Mouse (Mus musculus) embryo, embryonic 11 days (tissue): Measurements from ENCODE around the gene Glul.
"Not testable (repeated sequence)": the region's sequence is repeated elsewhere in the genome, so short reads cannot be mapped to it uniquely, and the experiment has no call there.

Source experiments
- DNase-seq: peaks from one replicate; pipeline ENCODE4 v3.0.0-alpha.2; 2015

The Glul gene

DNA sequence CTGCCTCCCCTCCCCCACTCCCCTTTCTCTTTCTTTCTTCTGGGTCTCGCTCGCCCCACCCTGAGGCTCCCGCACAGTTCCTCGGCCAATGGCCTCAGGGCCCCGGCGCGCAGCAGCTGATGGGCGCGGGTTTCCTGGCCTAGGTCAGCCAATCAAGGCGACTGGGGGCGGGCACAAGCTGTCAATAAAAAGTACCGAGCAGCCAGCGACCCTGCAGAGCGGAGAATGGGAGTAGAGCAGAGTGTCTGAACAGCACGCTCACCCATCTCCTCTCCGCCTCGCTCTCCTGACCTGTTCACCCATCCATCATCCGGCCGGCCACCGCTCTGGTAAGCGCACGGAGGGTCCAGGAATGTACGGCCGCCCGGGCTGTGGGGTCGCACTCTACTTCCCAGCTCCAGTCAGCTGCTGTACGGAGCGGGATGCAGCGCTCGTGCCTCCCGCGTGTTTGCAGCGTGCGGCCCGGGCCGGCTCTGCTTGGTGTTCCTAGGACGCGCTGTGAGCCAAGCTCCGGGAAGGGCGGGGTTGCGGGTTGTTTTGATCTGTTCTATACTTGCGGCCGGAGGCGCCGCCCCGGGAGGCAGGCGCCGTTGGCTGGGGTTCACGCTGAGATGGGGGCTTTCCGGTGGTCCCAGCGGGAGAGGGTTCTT is at the start of gene Glul, which contains the start of gene Teddm2:
TSS of gene Glul (plus strand) at position 214 of the 650 bp plus-strand sequence.
TSS of gene Teddm2 (minus strand) at position 498 of the 650 bp plus-strand sequence.
- DNase-seq, result peak; percentile 98

DNA sequence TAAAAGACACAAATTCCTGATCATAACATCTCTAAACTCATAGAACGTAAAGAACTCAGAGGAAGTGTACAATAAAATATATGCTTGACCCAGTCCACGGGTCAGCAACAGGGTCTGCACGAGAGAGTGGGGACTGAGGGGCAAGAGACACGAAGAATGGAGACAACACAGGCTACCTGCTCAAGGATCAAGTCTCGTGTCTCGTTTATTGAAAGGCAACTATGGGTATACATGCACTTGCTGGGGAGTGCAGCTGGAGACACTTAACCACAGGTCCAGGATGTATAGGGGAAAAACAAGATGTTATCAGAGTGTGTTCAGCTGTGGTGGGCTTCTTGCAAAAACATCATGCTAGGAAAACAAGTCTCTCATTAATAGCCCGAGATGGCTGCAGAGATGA is 47.0 kb upstream of the Glul start:
- not testable (repeated sequence) for DNase-seq

DNA sequence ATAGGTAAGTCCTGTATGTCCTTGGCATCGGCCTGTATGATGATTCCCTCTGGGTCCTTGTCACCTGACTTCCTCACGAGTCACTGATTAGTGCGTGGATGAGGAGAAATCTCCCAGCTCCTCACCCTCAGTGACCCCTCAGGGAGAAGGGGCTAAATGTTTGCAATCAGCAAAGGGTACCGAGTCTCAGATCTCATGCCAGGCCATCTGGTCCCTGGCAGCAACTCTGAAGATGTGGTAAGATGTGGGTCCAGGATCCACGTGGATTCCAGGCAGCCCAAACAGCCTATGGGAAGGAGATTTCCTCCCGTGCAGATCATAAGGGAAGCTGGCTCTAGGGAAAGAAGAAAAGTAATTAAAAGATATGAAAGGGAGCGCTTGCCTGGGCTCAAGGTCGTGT is 43.8 kb upstream of the Glul start:
- DNase-seq, result no peak

DNA sequence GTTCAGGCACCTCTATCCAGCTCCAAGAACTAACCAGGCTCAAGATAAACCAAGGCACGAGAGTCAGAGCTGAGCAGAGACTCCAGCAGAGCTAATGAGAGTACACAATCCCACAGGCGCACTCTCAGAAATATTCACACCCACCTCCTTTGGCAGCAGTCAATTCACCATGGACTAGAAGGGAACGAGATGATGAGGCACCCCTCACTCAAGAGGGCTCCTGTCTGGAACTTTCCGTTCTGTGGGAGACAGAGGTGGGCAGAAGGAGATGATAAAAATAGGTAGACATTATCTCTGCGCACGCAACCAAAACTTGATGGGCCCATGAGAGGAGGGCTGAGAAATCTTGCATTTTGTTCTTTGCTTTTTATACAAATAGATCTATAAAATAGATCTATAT is 25.7 kb upstream of the Glul start, which contains the start of gene Teddm1b:
TSS of gene Teddm1b (plus strand) at position 301 of the 400 bp plus-strand sequence.
- no peak for DNase-seq

DNA sequence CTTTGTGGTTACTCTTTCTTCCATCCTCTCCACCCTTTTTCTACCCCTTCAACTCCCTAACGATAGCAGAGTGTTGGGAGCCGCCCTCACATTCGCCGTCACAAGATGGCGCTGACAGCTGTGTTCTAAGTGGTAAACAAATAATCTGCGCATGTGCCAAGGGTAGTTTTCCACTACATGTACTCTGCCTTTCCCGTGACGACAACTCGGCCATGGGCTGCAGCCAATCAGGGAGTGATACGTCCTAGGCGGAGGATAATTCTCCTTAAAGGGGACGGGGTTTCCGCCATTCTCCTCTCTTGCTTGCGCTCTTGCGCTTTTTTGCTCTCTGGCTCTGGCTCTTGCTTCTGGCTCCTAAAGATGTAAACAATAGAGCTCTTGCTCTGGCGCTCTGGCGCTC is 19.4 kb upstream of the Glul start:
- DNase-seq, result not testable (repeated sequence)

DNA sequence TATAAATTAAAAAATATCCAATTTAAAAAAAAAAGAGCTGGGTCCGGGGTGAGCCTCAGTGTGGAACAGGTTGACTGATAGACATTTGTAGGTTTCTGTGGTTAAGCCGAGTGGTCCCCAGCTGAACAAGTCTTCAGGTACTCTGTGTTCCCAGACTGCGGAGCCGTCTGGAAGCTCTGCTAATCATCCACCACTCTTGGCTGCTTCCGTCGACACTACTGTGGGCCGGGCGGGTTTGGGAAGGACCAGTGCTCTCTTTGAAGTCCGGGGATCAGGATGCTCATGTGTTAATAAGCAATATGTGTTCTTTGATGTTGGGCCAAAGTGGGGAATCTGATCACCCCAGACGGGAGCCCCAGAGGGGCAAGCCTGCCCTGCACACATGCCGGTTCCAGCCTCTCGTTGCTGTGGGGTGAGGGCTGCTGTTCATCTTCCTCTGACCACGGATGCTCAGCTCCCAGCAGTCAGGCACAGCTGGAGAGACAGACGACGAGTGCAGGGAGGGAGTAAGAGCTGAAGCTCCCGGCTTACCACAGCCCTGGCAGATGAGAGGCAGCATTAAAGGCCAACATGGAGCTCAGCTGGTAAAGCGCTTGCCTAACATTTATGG is 13.6 kb upstream of the Glul start:
- DNase-seq, result peak; percentile 8

DNA sequence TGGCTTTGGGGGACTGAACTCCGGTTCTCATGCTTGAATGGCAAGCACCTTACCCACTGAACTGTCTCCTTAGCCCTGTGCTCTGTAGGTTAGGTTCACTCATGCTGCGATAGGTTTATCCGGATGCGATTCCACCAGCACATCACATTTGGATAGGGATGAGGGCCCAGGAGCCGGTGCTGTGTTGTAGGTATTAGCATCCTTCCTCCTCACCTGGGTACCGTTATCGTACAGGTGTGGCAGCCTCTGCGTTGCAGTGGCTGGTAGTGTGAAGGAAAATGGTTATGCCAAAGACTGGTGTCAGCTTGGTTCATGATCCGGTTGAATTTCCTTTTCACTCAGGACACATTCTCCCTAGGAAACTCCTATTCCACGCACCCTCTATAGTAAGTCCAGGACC is 9.6 kb upstream of the Glul start:
- DNase-seq, result no peak

DNA sequence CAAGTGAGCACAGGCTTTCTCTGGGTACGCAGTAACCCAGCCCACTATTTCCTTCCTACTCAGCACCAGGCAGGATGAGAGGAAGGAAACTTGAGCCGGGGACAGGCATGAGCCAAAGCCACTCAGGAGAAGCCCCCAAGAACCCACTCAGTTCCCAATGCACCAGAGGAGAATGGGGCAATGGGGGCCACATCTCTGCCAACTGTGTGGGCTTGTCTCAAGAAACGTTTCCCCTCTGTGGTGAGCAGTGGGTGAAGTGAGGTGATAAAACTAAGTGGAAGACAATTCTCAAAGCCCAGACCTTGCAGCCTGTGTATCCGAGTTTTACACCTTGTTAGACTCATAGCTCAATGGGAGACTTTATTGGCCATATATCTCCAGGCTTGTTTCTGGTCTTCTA is 8.3 kb upstream of the Glul start, which contains the start of gene Teddm1a:
TSS of gene Teddm1a (plus strand) at position 301 of the 400 bp plus-strand sequence.
- DNase-seq, result no peak

DNA sequence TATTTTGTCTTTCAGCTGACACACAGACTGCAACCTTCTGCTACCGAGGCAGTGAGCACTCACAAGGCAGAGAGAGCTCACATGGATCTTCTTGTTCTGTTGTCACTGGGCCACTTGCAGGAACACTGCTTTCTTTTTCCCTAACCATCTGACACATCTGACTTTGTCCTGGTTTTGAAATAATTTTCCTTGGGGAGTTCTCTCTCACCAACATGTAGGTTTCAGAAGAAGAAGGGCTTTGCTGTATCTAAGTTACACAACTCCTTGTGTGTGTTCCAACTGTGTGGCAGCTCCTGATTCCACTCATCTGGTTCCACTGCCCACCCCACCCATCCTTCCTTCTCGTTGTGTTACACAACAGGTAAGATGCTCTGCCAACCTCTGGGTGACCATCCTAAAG is 6.0 kb upstream of the Glul start:
- no peak for DNase-seq

DNA sequence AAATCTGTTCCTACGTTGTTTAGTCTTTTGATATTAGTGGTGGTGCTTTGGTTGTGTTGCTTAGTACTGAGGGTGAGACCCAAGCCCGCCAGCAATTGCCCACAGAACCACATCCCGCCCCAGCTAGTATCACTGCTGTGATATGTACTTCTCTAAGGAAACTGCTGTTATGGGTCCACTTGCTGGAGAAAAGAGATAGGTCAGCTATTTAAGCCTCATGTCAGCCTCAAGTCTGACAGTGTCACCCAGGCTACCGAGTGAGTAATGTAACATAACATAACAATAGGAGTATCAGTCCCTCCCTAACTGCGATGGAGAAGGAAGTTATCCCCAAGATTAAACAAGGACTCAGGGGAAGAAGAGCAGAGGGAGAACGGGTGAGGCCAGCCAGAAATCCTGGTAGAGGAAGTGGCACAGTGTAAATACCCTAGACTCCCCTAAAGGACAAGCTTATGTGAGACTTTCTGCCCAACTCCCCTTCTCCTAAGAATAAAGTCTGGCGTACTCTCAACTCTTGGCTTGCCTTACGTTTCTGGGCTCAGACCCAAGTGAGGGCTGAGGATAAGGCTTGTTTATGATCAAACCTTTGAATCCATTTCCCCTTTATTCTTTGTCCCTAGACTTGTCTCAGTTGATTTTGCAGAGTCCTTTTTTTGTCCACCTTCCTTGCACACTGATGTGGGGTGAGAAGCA is 5.4 kb upstream of the Glul start:
- no peak for DNase-seq

DNA sequence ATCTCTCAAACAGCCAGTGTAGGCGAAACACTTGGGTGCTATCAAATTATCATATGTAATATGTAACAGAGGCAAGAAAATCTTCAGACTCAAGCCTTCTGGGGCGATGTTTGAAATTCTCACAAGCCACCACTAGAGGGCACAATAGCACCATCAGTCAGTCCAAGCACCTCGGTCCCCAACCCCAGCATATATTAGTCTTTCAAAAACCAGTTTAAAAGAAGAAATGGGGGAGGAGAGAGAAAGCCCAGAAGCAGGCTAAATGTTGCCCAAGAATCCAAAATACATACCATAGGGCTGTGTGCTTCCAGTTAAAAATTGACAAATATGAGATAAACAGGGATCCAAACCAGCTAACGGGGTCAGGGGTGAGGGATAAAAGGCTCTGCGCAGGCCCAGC is 4.8 kb upstream of the Glul start:
- peak; percentile 81 for DNase-seq

DNA sequence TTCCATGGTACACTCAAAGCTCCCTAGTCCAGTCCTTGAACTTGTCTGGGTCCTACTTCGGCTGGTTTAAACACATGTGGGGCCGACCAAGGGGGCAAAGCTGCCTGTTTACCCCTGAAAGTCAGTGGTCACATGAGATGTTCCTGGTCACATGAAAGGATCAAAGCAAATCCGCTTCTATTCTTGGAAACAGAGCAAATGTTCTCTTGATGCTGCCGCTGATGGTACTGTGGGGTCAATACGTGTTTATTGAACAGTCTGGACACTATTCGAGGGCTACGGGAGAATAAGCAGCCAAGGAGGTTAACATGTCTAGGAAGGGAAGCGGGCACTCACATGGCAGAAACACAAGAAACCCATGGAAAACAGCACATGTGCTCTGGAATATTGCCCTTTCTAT is 2.5 kb upstream of the Glul start:
- DNase-seq, result no peak

DNA sequence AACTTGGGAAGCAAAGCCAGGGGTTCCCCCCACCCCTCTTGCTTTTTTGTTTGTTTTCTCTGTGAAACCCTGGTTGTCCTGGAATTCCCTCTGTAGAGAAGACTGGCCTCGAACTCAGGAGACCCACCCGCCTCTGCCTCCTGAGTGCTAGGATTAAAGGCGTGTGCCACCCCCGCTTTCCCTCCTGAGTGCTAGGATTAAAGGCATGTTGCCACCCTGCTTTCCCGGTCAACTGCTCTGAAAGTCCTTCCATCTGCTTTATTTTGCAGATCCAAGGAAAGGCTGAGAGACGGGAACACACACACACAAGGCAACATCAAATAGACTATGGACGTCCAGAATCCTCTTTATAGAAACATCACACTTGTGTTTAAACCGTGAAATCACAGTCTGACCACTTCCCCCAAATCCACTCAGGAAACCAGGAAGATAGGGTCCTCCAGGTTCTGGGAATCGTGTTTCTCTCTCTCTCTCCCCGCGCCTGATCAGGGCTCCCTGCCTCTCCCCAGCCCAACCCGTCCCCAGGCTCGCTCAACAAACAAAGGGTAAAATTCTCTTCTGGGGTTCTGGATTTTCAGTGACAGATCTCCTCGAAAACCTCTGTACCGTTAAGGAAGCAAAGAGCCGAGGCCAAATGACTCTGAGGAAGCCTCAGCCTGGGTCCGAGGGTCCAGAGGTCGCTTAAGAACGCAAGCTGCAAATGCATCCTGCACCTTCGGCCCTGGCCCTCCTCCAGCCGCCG is 584 bp upstream of the Glul start:
- DNase-seq, result no peak

DNA sequence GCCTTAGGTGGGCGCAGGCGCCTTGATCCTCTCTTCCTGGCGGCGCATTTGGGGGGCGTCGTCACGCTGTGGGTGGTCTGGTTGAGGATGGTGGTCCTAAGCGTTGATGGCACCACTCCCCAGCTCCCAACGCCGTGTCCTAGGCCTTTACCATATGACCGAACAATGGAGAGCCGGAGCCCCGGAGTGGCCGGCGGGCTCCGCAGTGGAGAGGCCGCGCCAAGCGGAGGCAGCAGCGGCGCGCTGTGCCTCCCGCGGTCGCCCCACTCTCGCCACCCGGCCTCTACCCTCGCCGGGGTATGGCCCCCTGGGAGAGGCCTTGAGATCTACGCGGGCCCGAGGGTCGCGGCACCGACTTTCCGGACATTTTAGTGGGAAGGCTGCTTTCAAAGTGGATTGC is 637 bp downstream of the Glul start:
- no peak for DNase-seq

DNA sequence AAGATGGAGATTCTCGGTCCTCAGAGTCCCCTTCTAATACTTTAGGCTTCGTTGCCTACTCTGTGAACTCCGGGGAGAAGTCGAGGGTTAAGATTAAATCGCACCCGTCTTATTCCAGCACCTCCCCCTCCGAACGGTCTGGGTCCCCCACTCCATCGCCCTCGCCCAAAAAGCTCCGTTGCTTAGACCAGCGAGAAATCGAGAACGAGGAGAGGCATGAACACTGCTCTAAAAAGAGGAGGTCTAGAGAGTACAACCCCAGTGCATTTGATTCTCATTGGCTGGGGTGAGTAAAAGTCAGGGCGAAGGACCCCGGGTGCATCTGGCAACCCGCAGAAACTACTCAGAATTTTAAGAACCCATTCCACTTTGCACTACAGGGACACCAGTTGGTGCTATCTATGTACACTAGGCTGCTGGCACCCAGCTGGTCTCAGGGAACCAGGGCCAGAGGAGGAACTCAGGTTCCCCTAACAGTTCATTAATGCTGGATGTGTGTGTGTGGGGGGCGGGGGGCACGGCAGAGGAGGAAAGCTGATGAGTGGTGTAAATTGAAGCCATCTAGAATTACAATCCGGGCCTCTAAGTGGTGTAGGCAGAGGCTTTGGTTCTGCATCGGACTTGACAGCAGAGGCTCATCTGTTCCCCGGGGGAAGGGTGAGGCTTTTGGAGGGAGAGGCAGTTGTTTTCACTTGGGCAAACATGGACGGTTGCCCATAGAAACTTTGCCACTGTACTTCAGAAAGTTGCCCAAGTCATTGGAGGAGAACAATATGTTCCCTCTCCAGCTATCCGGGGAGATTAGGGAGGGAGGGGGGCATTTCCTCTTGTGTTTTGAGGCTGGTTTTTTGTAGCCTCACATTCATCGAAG is 1.4 kb downstream of the Glul start:
- peak; percentile 59 for DNase-seq

DNA sequence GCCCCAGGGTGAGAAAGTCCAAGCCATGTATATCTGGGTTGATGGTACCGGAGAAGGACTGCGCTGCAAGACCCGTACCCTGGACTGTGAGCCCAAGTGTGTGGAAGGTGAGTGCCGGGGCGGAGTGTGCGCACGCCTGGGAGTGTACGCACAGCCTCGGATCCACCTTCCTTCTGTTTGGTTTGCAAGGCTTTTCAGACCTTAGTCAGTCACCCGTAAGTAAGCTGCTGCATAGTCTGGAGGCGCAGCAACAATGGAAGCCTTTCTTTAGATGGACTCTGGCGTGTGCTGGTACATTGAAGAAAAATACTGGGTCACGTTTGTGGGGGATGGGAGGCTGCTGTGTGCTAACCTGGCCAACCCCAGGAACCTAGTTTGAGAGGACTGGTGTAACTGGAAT is 3.3 kb downstream of the Glul start:
- peak; percentile 54 for DNase-seq

DNA sequence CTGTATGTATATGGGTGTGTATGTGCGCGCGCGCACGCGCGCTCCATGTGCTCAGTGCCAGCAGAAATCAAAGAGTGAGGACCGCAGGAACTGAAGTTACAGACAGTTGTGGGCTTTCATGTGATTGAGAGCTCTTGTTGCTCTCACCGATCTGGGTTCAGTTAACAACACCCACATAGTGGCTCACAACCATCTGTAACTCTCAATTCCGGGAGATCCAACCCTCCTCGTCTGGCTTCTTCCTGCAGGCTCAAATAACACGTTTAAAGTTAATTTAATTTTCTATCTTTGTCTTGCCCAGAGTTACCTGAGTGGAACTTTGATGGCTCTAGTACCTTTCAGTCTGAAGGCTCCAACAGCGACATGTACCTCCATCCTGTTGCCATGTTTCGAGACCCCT is 4.5 kb downstream of the Glul start:
- DNase-seq, result no peak

DNA sequence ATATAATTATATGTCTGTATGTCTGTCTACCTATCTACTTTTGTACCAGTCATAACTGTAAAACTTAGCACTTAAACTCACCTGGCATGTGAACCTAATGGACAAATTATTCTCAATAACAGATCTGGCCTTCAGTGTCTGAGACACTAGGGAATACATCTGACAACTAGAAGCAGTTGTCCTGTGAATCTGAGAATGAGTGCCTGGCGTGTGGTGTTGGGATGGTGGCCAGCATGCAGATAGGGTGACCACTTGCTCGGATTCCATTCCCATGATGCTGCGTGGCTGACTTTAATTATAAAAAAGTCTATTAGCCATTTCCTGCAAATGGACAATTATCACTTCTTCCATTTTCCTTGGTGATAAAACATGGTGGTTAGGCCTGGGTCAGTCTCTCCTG is 6.1 kb downstream of the Glul start:
- no peak for DNase-seq

DNA sequence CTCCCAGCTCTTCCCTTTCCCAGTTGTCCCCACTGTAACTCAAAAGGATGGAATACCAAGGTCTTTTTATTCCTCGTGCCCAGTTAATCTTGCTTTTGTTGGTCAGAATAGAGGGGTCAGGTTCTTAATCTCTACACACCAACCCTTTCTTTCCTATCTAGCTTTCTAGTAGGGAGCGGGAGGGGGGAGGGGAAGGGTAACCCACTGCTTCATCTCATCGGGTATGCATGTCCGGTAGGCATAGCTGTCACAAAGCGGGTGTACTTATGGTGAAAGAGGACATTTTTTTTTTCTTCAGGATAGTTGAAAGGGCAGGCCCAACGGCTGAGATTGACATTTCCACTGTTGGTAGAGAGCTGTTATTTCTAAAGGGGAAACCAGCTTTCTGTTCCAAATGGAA is 8.5 kb downstream of the Glul start:
- no peak for DNase-seq

DNA sequence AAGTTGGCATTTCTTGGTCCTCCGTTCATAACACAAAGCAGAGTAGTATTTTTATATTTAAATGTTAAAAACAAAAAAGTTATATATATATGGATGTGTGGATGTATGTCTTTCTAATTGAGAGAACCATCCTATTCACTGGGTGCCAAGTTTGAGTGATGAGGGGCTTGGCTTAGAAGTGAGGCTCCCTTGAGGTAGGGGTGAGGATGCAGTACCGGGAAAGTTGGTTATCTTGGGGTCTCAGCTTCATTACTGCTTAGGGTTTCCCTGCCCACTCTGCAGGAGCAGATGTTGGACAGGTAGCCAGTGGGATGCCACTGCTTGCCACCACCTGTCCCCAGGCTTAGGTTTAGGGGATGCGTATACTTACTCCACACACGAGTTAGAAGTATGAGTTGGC is 9.0 kb downstream of the Glul start:
- no peak for DNase-seq

DNA sequence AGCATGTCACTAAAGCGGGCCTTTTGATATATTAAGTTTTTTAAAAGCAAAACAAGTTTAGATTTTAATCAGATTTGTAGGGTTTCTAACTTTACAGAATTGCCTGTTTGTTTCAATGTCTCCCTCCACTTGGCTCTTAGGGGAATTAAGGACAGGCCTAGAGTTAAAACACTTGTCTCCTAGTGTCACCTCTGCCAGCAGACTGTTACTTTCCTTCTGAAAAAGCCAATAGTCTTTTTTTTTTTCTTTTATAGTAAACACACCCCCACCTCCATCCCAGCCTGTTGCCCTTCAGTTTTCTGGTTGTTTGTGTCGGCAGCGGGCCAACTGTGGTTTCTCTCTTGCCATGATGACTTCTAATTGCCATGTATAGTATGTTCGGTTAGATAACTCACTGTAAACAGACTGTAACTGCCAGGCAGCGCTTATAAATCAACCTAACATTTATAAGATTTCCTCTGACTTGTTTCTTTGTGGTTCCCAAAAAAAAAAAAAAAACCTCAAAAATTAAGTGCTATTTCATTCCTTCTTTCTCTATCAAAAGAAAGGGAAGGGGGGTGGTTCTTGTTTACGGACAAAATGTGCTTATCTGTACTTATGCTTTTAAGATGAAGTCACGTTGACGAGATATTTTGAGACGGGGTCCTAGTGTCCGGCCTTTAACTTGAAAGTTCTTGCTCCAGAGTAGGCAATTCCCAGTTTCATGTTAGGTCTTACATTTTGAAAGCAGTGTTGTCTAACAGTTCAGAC is 9.6 kb downstream of the Glul start:
- DNase-seq, result no peak

DNA sequence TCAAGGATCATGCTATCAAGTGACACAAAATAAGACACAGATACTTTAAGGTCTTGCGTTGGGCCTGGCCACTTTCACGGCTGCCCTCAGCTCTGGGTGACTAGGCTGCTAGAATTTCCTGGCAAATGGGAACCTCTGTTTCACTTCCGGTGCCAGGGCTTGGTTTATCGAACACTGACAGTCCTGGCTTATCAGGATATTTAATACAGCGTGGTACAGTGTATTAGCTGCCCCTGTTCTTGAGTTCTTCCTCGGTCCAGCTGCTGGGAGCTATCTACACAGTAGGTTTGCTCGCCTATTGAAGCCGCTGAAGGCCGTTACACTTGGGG is 10.2 kb downstream of the Glul start:
- no peak for DNase-seq
